Mouse (Mus musculus) liver, embryonic 13.5 days (tissue): Measurements from ENCODE around the gene Wfs1. TPM values are rescaled to one million over a fixed set of nuclear protein-coding genes. Genes with fewer than 3 reads are reported as not detected.

Experiments used
- ATAC-seq: fragments of 200-750 bp; cut with Nextera tagmentation; 2 replicates; pipeline ENCODE4 v1.8.0; 2017; ENCODE audit warnings: low read depth, mild to moderate bottlenecking, moderate number of reproducible peaks, moderate library complexity
- DNase-seq: peaks from one replicate; pipeline ENCODE4 v3.0.0; 2022
- H3K27ac ChIP-seq: fragments of 300-500 bp; sonication (generic); 2 replicates; pipeline ENCODE4 v1.5.1; 2015; ENCODE audit warnings: moderate library complexity, mild to moderate bottlenecking, inconsistent platforms
- H3K27me3 ChIP-seq: fragments of 300-500 bp; sonication (generic); 2 replicates; pipeline ENCODE4 v1.6.1; 2015; ENCODE audit warnings: mild to moderate bottlenecking, inconsistent platforms
- H3K36me3 ChIP-seq: fragments of 300-500 bp; sonication (generic); 2 replicates; pipeline ENCODE4 v1.6.1; 2015; ENCODE audit warnings: mild to moderate bottlenecking, inconsistent platforms
- H3K4me1 ChIP-seq: fragments of 300-500 bp; sonication (generic); replicated peaks from 2 replicates; pipeline ENCODE4 v1.6.1; 2015; ENCODE audit warnings: inconsistent platforms
- H3K4me2 ChIP-seq: fragments of 300-500 bp; sonication (generic); 2 replicates; pipeline ENCODE4 v1.6.1; 2015; ENCODE audit warnings: inconsistent platforms, mild to moderate bottlenecking, moderate library complexity
- H3K4me3 ChIP-seq: fragments of 300-500 bp; sonication (generic); replicated peaks from 2 replicates; pipeline ENCODE4 v1.5.1; 2015; ENCODE audit warnings: mild to moderate bottlenecking, inconsistent platforms
- H3K9ac ChIP-seq: fragments of 300-500 bp; sonication (generic); 2 replicates; pipeline ENCODE4 v1.6.1; 2015; ENCODE audit warnings: mild to moderate bottlenecking, inconsistent platforms
- H3K9me3 ChIP-seq: fragments of 300-500 bp; sonication (generic); replicated peaks from 2 replicates; pipeline ENCODE4 v1.6.1; 2016; ENCODE audit warnings: inconsistent platforms
- WGBS: fragments of 180-500 bp; shearing (Covaris S2); methylation state at CpG from one replicate; pipeline ENCODE4 v1.1.7; 2015; ENCODE audit not compliant: insufficient replicate concordance; 5-methylcytosine and 5-hydroxymethylcytosine counted together
- polyA plus RNA-seq: library from polyadenylated mRNA; unstranded; fragments of >200 nt; fragmentation: Nextera tagmentation; extraction: Ambion mirVana; gene quantifications from 2 replicates; pipeline ENCODE4 v1.2.1, GENCODE M21; 2015

Gene Wfs1
- polyA plus RNA-seq, 1 experiment from 2014 or later, result 1.1 TPM

DNA sequence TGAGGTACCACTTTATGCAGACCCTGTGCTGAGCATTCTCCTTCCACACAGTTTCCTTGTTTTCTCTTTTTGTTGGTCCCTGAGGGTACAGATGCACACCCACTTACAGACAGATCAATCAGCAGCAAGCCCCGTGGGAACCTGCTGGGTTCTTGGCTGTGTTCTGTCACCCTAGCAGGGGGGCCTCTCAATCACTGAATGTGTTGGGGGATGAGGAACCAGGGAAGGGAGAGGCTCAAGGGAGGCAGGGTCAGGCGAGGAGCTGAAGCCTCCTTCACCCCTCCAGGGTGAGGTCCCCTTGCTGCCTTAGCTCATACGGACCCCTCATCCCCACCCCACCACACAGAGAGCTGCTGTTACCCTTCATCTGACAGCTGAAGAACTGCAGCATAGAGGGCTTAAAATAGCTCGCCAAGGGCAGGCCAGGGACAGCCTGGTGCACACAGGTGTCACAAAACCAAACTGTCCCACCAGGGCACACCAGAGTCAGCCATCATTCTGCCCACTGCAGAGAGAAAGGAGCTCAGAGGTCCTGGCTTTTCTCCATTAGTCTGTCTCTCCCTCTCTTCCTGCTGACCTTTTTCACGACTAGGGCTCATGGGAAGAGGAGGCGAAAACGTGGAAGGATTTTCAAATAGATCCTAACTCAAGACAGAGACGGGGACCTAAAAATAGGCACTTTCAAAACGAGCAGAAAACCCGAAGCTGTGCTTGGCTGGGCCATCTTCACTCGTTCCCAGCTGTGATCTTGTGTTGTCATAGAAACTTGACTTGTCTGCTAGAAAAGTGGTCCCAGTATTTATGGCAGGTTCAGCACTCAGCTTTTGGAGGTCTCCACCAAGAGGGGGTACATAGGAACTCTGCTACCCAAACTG, 64.9 kb downstream of the Wfs1 start:
- Histone ChIP-seq H3K36me3 (no peaks in the 10 kb centered on the region), H3K4me1 (no peaks in the 10 kb centered on the region), H3K9ac (no peak overlapping the region), H3K9me3 (no peaks in the 10 kb centered on the region), H3K4me3 (no peak overlapping the region), H3K27ac (no peak overlapping the region), H3K27me3 (no peaks in the 10 kb centered on the region), H3K4me2 (no peak overlapping the region)
- ATAC-seq (no peak), DNase-seq (no peak)
- 29% methylated on average over 11 of the region's 11 CpGs for WGBS

DNA sequence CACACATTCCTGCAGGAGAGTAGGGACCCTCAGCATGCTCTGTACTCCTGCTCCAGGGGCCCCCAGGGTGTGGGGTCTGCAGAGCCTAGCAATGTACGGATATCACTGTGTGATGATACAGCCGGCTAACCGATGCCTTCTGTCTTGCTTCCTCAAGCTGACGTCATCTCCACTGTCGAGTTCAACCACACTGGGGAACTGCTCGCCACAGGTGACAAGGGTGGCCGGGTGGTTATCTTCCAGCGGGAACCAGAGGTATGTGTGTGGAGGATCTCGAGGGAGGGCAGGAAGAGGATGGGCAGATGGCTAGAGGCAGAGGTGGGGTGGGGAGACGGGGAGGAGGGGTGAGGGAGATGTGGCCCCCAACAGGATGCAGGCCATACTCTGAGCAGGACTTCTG, 66.2 kb downstream of the Wfs1 start:
- ATAC-seq (no peak), DNase-seq (no peak)
- Histone ChIP-seq H3K27me3 (no peaks in the 10 kb centered on the region), H3K9ac (no peak overlapping the region), H3K4me3 (no peak overlapping the region), H3K4me1 (no peaks in the 10 kb centered on the region), H3K4me2 (no peak overlapping the region), H3K9me3 (no peaks in the 10 kb centered on the region), H3K36me3 (no peaks in the 10 kb centered on the region), H3K27ac (no peak overlapping the region)
- 17% methylated on average over 10 of the region's 10 CpGs for WGBS

GRCm38 (mm10) chr5:36921871-36922270, 67.1 kb downstream of the Wfs1 start:
- Histone ChIP-seq H3K36me3 (no peaks in the 10 kb centered on the region), H3K4me3 (no peak overlapping the region), H3K27me3 (no peaks in the 10 kb centered on the region), H3K4me1 (no peaks in the 10 kb centered on the region), H3K9me3 (no peaks in the 10 kb centered on the region), H3K9ac (no peak overlapping the region), H3K4me2 (no peak overlapping the region), H3K27ac (no peak overlapping the region)
- DNase-seq (no peak), ATAC-seq (no peak)
- WGBS, result 50% methylated on average over 1 of the region's 1 CpGs

DNA sequence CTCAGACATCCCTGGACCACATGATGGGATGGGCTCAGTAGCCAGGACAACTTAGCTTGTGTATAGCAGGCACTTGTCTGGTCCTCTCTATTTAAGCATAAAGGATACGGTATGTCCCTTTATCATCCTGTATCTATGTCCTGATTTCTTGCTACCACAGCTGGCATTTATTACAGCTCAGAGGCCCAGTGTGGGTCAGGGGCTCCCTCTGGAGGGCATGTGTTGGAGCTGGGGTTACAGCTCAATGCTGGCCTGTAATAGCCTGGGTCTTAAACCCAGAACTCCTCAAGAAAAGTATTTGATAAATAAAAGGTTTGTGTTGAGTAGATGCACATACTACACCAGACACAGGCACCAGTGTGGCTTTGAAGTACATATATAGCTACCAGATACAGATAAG, 68.9 kb downstream of the Wfs1 start:
- H3K27ac ChIP-seq, result no peak overlapping the region
- H3K27me3 ChIP-seq, result no peaks in the 10 kb centered on the region
- H3K9ac ChIP-seq, result no peak overlapping the region
- H3K36me3 ChIP-seq, result no peaks in the 10 kb centered on the region
- H3K4me3 ChIP-seq, result no peak overlapping the region
- no peaks in the 10 kb centered on the region for H3K9me3 ChIP-seq
- 31% methylated on average over 1 of the region's 1 CpGs for WGBS
- no peaks in the 10 kb centered on the region for H3K4me1 ChIP-seq
- DNase-seq (no peak), ATAC-seq (no peak)
- H3K4me2 ChIP-seq, result no peak overlapping the region

- ATAC-seq, result no peak
Measured at GRCm38 (mm10) chr5:36918016-36918415, 71.0 kb downstream of the Wfs1 start.

GRCm38 (mm10) chr5:36917245-36917644, 71.8 kb downstream of the Wfs1 start:
- no peaks in the 10 kb centered on the region for H3K4me1 ChIP-seq
- no peak for DNase-seq
- ATAC-seq, result no peak
- 60% methylated on average over 4 of the region's 4 CpGs for WGBS
- H3K27me3 ChIP-seq, result no peaks in the 10 kb centered on the region
- no peak overlapping the region for H3K4me3 ChIP-seq
- no peak overlapping the region for H3K9ac ChIP-seq
- H3K36me3 ChIP-seq, result no peaks in the 10 kb centered on the region
- no peaks in the 10 kb centered on the region for H3K9me3 ChIP-seq
- no peak overlapping the region for H3K4me2 ChIP-seq
- no peak overlapping the region for H3K27ac ChIP-seq

More at GRCm38 (mm10) chr5:36918016-36918415, 71.0 kb downstream of the Wfs1 start:
- Histone ChIP-seq H3K36me3 (no peaks in the 10 kb centered on the region), H3K27ac (no peak overlapping the region), H3K4me3 (no peak overlapping the region), H3K4me1 (no peaks in the 10 kb centered on the region), H3K4me2 (no peak overlapping the region), H3K27me3 (no peaks in the 10 kb centered on the region), H3K9ac (no peak overlapping the region), H3K9me3 (no peaks in the 10 kb centered on the region)
- DNase-seq, result no peak
- WGBS, result 64% methylated on average over 7 of the region's 7 CpGs

DNA sequence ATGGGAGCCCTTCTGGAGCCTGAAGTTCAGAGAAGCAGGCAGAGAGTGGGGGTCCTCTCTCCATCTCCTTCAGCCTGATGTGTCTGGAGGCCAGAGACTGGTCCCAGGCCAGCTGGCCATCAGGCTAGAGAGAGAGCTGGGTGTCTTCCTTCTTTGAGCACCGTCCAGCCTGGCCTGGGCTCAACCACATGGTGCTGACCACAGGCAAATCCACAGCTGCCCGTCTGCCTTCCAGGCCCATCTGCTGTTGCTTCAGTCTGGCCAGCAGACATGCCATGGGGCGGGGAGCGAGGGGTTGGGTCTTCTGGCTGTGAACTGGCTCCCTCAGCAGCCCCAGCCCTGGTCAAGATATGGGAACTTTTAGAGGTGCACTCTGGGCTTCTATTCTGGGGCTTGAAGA, 72.4 kb downstream of the Wfs1 start:
- ATAC-seq, result no peak
- no peak overlapping the region for H3K4me2 ChIP-seq
- 49% methylated on average over 4 of the region's 4 CpGs for WGBS

More for the DNA sequence above, 72.4 kb downstream of the Wfs1 start:
- H3K27ac ChIP-seq, result no peak overlapping the region
- H3K9ac ChIP-seq, result no peak overlapping the region
- H3K4me1 ChIP-seq, result no peaks in the 10 kb centered on the region
- H3K4me3 ChIP-seq, result no peak overlapping the region
- no peaks in the 10 kb centered on the region for H3K9me3 ChIP-seq
- DNase-seq, result no peak
- peaks cover 4% of the 10 kb centered on the region; the same call in 1 of the 2 replicates for H3K27me3 ChIP-seq
- H3K36me3 ChIP-seq, result no peaks in the 10 kb centered on the region

Other genes with a start within 250 kb of the Wfs1 start
- 15.5 and 16.7 TPM in 2 replicates for gene Bloc1s4, start 240.6 kb downstream of the Wfs1 start, polyA plus RNA-seq
- 184 and 217 TPM in 2 replicates for gene Mrfap1, start 192.4 kb downstream of the Wfs1 start, polyA plus RNA-seq
- 8.2 and 10.5 TPM in 2 replicates for gene Man2b2, start 158.6 kb downstream of the Wfs1 start, polyA plus RNA-seq
- gene Ppp2r2c, start 120.7 kb downstream of the Wfs1 start, polyA plus RNA-seq, result 0.03 and 0.05 TPM in 2 replicates
- gene Gm1043, start 96.2 kb upstream of the Wfs1 start, polyA plus RNA-seq, result not detected in 2 replicates